Mouse (Mus musculus) liver, adult 2 months (tissue): ENCODE results near the gene Chn2.

Experiments used
- CTCF ChIP-seq: fragments of 200-500 bp; IDR thresholded peaks from 2 replicates; pipeline ENCODE4 v1.5.1; 2011; ENCODE audit warnings: low read depth, low read length, control low read depth
- POLR2A ChIP-seq: fragments of 200-500 bp; IDR thresholded peaks from 2 replicates; pipeline ENCODE4 v1.6.1; 2011; ENCODE audit warnings: low read length, control low read depth; ENCODE audit not compliant: insufficient read depth; ENCODE audit errors: extremely low read depth

GRCm38 (mm10) chr6:54051173-54051572 is 11.8 kb downstream of the Chn2 start:
- no peak for TF ChIP-seq CTCF
- no peak for TF ChIP-seq POLR2A
